Mouse (Mus musculus) kidney, adult 2 months (tissue): ENCODE measurements around the gene Cbfa2t3. TPM values are rescaled to one million over a fixed set of nuclear protein-coding genes. Genes with fewer than 3 reads are reported as not detected.
"Not testable (repeated sequence)": the region's sequence is repeated elsewhere in the genome, so short reads cannot be mapped to it uniquely, and the experiment has no call there.

Experiments
- DNase-seq: peaks from one replicate; pipeline ENCODE4 v3.0.0; 2021
- H3K27ac ChIP-seq: fragments of 200-500 bp; 2 replicates; pipeline ENCODE4 v1.5.1; 2012; ENCODE audit warnings: low read depth, low read length, control low read depth, inconsistent platforms; ENCODE audit not compliant: insufficient read depth
- H3K27me3 ChIP-seq: fragments of 200-500 bp; replicated peaks from 2 replicates; pipeline ENCODE4 v1.6.1; 2012; ENCODE audit warnings: mild to moderate bottlenecking, moderate library complexity, low read length, inconsistent platforms; ENCODE audit not compliant: control insufficient read depth, insufficient read depth
- H3K36me3 ChIP-seq: fragments of 200-500 bp; 2 replicates; pipeline ENCODE4 v1.6.1; 2012; ENCODE audit warnings: mild to moderate bottlenecking, moderate library complexity, low read length, inconsistent platforms; ENCODE audit not compliant: control insufficient read depth, insufficient read depth
- H3K4me1 ChIP-seq: fragments of 200-500 bp; 2 replicates; pipeline ENCODE4 v1.6.1; 2011; ENCODE audit warnings: low read length; ENCODE audit not compliant: control insufficient read depth, insufficient read depth
- H3K4me3 ChIP-seq: fragments of 200-500 bp; 2 replicates; pipeline ENCODE4 v1.5.1; 2011; ENCODE audit warnings: mild to moderate bottlenecking, low read depth, low read length, control low read depth; ENCODE audit not compliant: insufficient read depth
- CTCF ChIP-seq: fragments of 200-500 bp; conservative IDR thresholded peaks from 2 replicates; pipeline ENCODE4 v1.5.1; 2011; ENCODE audit warnings: low read depth, mild to moderate bottlenecking, control low read depth, low read length, moderate library complexity, mixed read lengths; ENCODE audit not compliant: insufficient read depth, insufficient read length
- POLR2A ChIP-seq: fragments of 200-500 bp; IDR thresholded peaks from one replicate; pipeline ENCODE4 v1.6.1; 2011; ENCODE audit warnings: low read depth, low read length, control low read depth
- WGBS: fragments of 180-500 bp; shearing (Covaris S2); methylation state at CpG from one replicate; pipeline ENCODE4 v1.1.7; 2018; 5-methylcytosine and 5-hydroxymethylcytosine counted together
- polyA plus RNA-seq: library from polyadenylated mRNA; depleted of rRNA; stranded (reverse); fragments of >200 nt; gene quantifications from 2 replicates; pipeline ENCODE4 v1.2.3, GENCODE M21; 2012

Cbfa2t3 gene
- polyA plus RNA-seq, 1 experiment = 6.7 TPM

GRCm38 (mm10) chr8:122636803-122637175, 62.1 kb downstream of the Cbfa2t3 start:
- Histone ChIP-seq H3K4me1 (no peaks in the 10 kb centered on the region; the same call in 1 of the 2 replicates), H3K27me3 (no peaks in the 10 kb centered on the region), H3K4me3 (no peak overlapping the region), H3K27ac (no peak overlapping the region), H3K36me3 (no peaks in the 10 kb centered on the region)
- TF ChIP-seq POLR2A (no peak), CTCF (no peak)
- no peak for DNase-seq
- WGBS = 79% methylated on average over 9 of the region's 9 CpGs

GRCm38 (mm10) chr8:122635878-122636802, 62.8 kb downstream of the Cbfa2t3 start:
- no peaks in the 10 kb centered on the region for H3K36me3 ChIP-seq
- H3K27ac ChIP-seq = no peak overlapping the region
- no peak overlapping the region for H3K4me3 ChIP-seq
- no peaks in the 10 kb centered on the region; the same call in 1 of the 2 replicates for H3K4me1 ChIP-seq
- no peaks in the 10 kb centered on the region for H3K27me3 ChIP-seq
- no peak for DNase-seq
- no peak for TF ChIP-seq CTCF
- no peak for TF ChIP-seq POLR2A
- 62% methylated on average over 14 of the region's 14 CpGs for WGBS

GRCm38 (mm10) chr8:122633205-122633604, 65.7 kb downstream of the Cbfa2t3 start:
- WGBS = 96% methylated on average over 14 of the region's 14 CpGs
- TF ChIP-seq POLR2A (no peak), CTCF (no peak)
- DNase-seq = no peak
- H3K36me3 ChIP-seq = no peaks in the 10 kb centered on the region
- no peaks in the 10 kb centered on the region for H3K4me1 ChIP-seq
- H3K4me3 ChIP-seq = no peak overlapping the region
- H3K27me3 ChIP-seq = no peaks in the 10 kb centered on the region
- no peak overlapping the region for H3K27ac ChIP-seq

GRCm38 (mm10) chr8:122632134-122632533, 66.8 kb downstream of the Cbfa2t3 start:
- 76% methylated on average over 3 of the region's 3 CpGs for WGBS
- not testable (repeated sequence) for H3K27ac ChIP-seq, H3K36me3 ChIP-seq, H3K27me3 ChIP-seq, DNase-seq, H3K4me3 ChIP-seq, H3K4me1 ChIP-seq

GRCm38 (mm10) chr8:122630696-122631095, 68.2 kb downstream of the Cbfa2t3 start:
- peak; percentile 49 for DNase-seq
- TF ChIP-seq CTCF (no peak), POLR2A (no peak)
- H3K36me3 ChIP-seq = no peaks in the 10 kb centered on the region
- H3K4me3 ChIP-seq = no peak overlapping the region
- no peaks in the 10 kb centered on the region for H3K27me3 ChIP-seq
- peaks cover 10% of the 10 kb centered on the region; the same call in 1 of the 2 replicates for H3K4me1 ChIP-seq
- H3K27ac ChIP-seq = no peak overlapping the region
- 44% methylated on average over 22 of the region's 22 CpGs for WGBS

- Histone ChIP-seq H3K4me1 (peaks cover 10% of the 10 kb centered on the region; the same call in 1 of the 2 replicates), H3K27ac (no peak overlapping the region), H3K27me3 (no peaks in the 10 kb centered on the region), H3K4me3 (no peak overlapping the region), H3K36me3 (no peaks in the 10 kb centered on the region)
- 61% methylated on average over 10 of the region's 10 CpGs for WGBS
- DNase-seq = no peak
- no peak for TF ChIP-seq CTCF
- TF ChIP-seq POLR2A = no peak
Observed at GRCm38 (mm10) chr8:122629388-122629787, 69.5 kb downstream of the Cbfa2t3 start.

GRCm38 (mm10) chr8:122626896-122627295, 72.0 kb downstream of the Cbfa2t3 start:
- Histone ChIP-seq H3K4me1 (peaks cover 10% of the 10 kb centered on the region; the same call in 1 of the 2 replicates), H3K36me3 (no peaks in the 10 kb centered on the region), H3K27ac (no peak overlapping the region), H3K4me3 (no peak overlapping the region), H3K27me3 (no peaks in the 10 kb centered on the region)
- 74% methylated on average over 2 of the region's 2 CpGs for WGBS
- DNase-seq = no peak
- TF ChIP-seq POLR2A (no peak), CTCF (no peak)
